Mouse (Mus musculus) liver, postnatal 0 days (tissue): ENCODE measurements around the gene Zfp446. TPM values are rescaled to one million over a fixed set of nuclear protein-coding genes. Genes with fewer than 3 reads are reported as not detected.

ENCODE experiments used
- ATAC-seq: fragments of 200-750 bp; cut with Nextera tagmentation; 2 replicates; pipeline ENCODE4 v1.8.0; 2017; ENCODE audit warnings: mild to moderate bottlenecking, moderate library complexity
- DNase-seq: peaks from one replicate; pipeline ENCODE4 v3.0.0-alpha.2; 2016
- H3K27ac ChIP-seq: fragments of 300-500 bp; sonication (generic); 2 replicates; pipeline ENCODE4 v1.5.1; 2014; ENCODE audit warnings: antibody characterized with exemption, moderate library complexity, mild to moderate bottlenecking, low read depth
- H3K27me3 ChIP-seq: fragments of 300-500 bp; sonication (generic); 2 replicates; pipeline ENCODE4 v1.6.1; 2014; ENCODE audit warnings: low read length, control low read depth, mixed read lengths; ENCODE audit not compliant: insufficient read depth
- H3K36me3 ChIP-seq: fragments of 300-500 bp; sonication (generic); replicated peaks from 2 replicates; pipeline ENCODE4 v1.6.1; 2014; ENCODE audit warnings: mild to moderate bottlenecking, control low read depth, low read length, moderate library complexity, mixed read lengths; ENCODE audit not compliant: insufficient read depth
- H3K4me1 ChIP-seq: fragments of 300-500 bp; sonication (generic); 2 replicates; pipeline ENCODE4 v1.6.1; 2014; ENCODE audit warnings: antibody characterized with exemption, mild to moderate bottlenecking, control low read depth; ENCODE audit not compliant: insufficient read depth
- H3K4me2 ChIP-seq: fragments of 300-500 bp; sonication (generic); 2 replicates; pipeline ENCODE4 v1.6.1; 2014; ENCODE audit warnings: low read depth, mild to moderate bottlenecking, low read length, moderate library complexity, mixed read lengths
- H3K4me3 ChIP-seq: fragments of 300-500 bp; sonication (generic); 2 replicates; pipeline ENCODE4 v1.5.1; 2014; ENCODE audit warnings: low read depth, low read length
- H3K9ac ChIP-seq: fragments of 300-500 bp; sonication (generic); replicated peaks from 2 replicates; pipeline ENCODE4 v1.6.1; 2014; ENCODE audit warnings: mild to moderate bottlenecking, moderate library complexity
- H3K9me3 ChIP-seq: fragments of 300-500 bp; sonication (generic); 2 replicates; pipeline ENCODE4 v1.6.1; 2016; ENCODE audit warnings: mild to moderate bottlenecking, control low read depth, low read length, mixed read lengths
- CTCF ChIP-seq: sonication (generic); IDR thresholded peaks from 2 replicates; pipeline ENCODE4 v1.5.1; 2016; ENCODE audit warnings: antibody characterized with exemption, low read depth
- EP300 ChIP-seq: IDR thresholded peaks from 2 replicates; pipeline ENCODE4 v1.6.1; 2016; ENCODE audit warnings: antibody characterized with exemption, low read depth, mild to moderate bottlenecking
- WGBS: fragments of 180-500 bp; shearing (Covaris S2); extraction: QIAGEN DNeasy Blood & Tissue Kit; methylation state at CpG from one replicate; pipeline ENCODE4 v1.1.7; 2014; ENCODE audit not compliant: insufficient replicate concordance; 5-methylcytosine and 5-hydroxymethylcytosine counted together
- polyA plus RNA-seq: library from polyadenylated mRNA; unstranded; fragments of >200 nt; fragmentation: Nextera tagmentation; extraction: Ambion mirVana; gene quantifications from 2 replicates; pipeline ENCODE4 v1.2.1, GENCODE M21; 2015

Zfp446 gene
- polyA plus RNA-seq, 1 experiment from 2014 or later, result 1.8 TPM

GRCm38 (mm10) chr7:13025511-13026112 is 48.0 kb downstream of the Zfp446 start:
- H3K9me3 ChIP-seq, result no peaks in the 10 kb centered on the region
- DNase-seq (no peak), ATAC-seq (no peak)
- peaks cover 27% of the 10 kb centered on the region for H3K4me1 ChIP-seq
- peak overlapping the region; percentile 70 for H3K4me3 ChIP-seq
- H3K27me3 ChIP-seq, result no peaks in the 10 kb centered on the region
- peak overlapping the region; percentile 86 for H3K9ac ChIP-seq
- peaks cover 45% of the 10 kb centered on the region for H3K36me3 ChIP-seq
- TF ChIP-seq EP300 (no peak), CTCF (no peak)
- H3K4me2 ChIP-seq, result peak overlapping the region; percentile 96
- H3K27ac ChIP-seq, result no peak overlapping the region
- WGBS, result 22% methylated on average over 4 of the region's 4 CpGs

- no peak for DNase-seq
- no peaks in the 10 kb centered on the region for H3K9me3 ChIP-seq
- no peak for ATAC-seq
- H3K27ac ChIP-seq, result no peak overlapping the region
- WGBS, result 92% methylated on average over 4 of the region's 4 CpGs
- no peak overlapping the region for H3K4me3 ChIP-seq
- H3K4me1 ChIP-seq, result peaks cover 27% of the 10 kb centered on the region
- TF ChIP-seq CTCF (no peak), EP300 (no peak)
- H3K36me3 ChIP-seq, result peaks cover 71% of the 10 kb centered on the region
- H3K27me3 ChIP-seq, result no peaks in the 10 kb centered on the region
- no peak overlapping the region for H3K9ac ChIP-seq
- no peak overlapping the region for H3K4me2 ChIP-seq
These were observed 51.3 kb downstream of the Zfp446 start for GRCm38 (mm10) chr7:13028986-13029385.

DNA sequence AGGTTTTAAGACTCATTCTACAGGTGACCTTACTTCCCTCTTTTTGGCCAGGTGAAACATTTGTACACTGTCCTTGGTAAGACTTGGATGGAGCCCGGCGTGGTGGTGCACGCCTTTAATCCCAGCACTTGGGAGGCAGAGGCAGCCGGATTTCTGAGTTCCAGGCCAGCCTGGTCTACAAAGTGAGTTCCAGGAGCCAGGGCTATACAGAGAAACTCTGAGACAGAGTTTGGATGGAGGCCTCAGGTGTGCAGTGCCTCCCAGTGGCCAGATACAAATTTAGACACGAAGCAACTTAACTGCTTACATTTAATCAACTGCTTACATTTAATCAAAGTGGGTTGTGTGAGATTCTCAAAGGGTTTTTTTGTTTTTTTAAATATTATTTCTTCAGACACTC is 53.4 kb downstream of the Zfp446 start:
- H3K9ac ChIP-seq, result no peak overlapping the region
- H3K4me1 ChIP-seq, result peaks cover 29% of the 10 kb centered on the region
- H3K9me3 ChIP-seq, result no peaks in the 10 kb centered on the region
- peak; percentile 57 for TF ChIP-seq CTCF
- TF ChIP-seq EP300, result no peak
- H3K4me2 ChIP-seq, result no peak overlapping the region
- ATAC-seq (no peak), DNase-seq (no peak)
- H3K27me3 ChIP-seq, result no peaks in the 10 kb centered on the region
- no peak overlapping the region for H3K27ac ChIP-seq
- 74% methylated on average over 5 of the region's 5 CpGs for WGBS
- H3K36me3 ChIP-seq, result peaks cover 82% of the 10 kb centered on the region
- H3K4me3 ChIP-seq, result no peak overlapping the region

GRCm38 (mm10) chr7:13031983-13032382 is 54.3 kb downstream of the Zfp446 start:
- no peak for DNase-seq
- Histone ChIP-seq H3K4me2 (no peak overlapping the region), H3K9me3 (no peaks in the 10 kb centered on the region), H3K27me3 (no peaks in the 10 kb centered on the region), H3K9ac (no peak overlapping the region), H3K4me1 (peaks cover 33% of the 10 kb centered on the region), H3K4me3 (no peak overlapping the region), H3K27ac (no peak overlapping the region; the same call in 1 of the 2 replicates), H3K36me3 (peaks cover 78% of the 10 kb centered on the region)
- 82% methylated on average over 2 of the region's 2 CpGs for WGBS
- ATAC-seq, result no peak
- TF ChIP-seq CTCF, result no peak
- TF ChIP-seq EP300, result no peak

DNA sequence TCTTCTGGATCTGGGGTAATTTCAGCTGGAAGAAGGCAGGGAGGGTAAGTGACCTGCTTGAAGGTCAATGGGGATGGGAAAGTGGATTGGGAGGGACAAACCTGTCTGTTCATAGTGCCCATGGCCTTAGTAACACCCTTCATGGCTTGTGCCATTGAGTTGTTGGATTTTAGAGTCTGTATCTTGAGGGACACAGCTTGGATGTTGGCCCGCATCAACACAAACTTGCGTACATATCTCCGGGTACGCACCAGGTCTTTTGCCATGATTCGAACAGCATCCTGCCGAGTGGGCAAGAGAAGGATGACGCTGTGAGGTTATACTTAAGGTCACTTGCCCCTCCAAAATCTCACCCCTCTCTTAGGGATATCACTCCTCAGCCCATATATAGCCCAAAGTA is 54.9 kb downstream of the Zfp446 start:
- no peak for ATAC-seq
- whole genome bisulfite sequencing, result 93% methylated on average over 7 of the region's 7 CpGs
- Histone ChIP-seq H3K9me3 (no peaks in the 10 kb centered on the region), H3K9ac (no peak overlapping the region), H3K4me2 (no peak overlapping the region), H3K27me3 (no peaks in the 10 kb centered on the region), H3K4me3 (no peak overlapping the region), H3K27ac (no peak overlapping the region), H3K36me3 (peaks cover 72% of the 10 kb centered on the region), H3K4me1 (peaks cover 31% of the 10 kb centered on the region)
- no peak for TF ChIP-seq EP300
- TF ChIP-seq CTCF, result no peak
- no peak for DNase-seq

DNA sequence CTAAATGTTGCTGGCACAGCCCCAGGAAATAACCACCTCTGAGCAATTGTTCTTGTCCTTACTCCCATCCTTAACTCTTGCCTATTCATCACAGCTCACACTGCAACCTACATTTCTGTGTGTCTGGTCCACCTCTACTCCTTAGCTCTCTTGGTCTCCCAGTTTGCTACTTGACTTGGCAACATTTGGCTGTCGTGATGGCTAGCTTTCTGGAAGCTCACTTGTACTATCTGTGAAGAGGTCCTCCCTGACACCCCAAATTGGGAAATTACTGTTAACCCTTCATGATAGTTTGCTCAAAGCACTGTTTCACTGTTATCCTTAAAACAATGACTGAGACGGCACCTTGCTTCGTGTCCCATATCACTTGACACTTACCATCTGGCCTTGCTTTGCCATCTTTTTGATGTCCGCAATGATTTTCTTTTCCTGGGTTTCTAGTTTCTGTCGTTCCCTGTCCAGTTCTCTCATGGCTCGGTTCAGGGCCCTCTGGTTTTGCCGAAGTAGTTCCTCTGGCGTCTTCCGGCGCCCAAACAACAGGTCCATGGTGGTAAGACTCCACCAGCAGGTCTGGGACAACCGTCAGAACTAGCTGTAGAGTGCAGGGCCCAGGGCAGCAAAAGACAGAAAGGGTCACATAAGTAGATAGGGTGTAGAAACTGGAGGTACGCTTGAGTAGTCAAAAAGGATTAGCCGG is 56.0 kb downstream of the Zfp446 start:
- ATAC-seq, result no peak
- 42% methylated on average over 13 of the region's 13 CpGs for WGBS
- no peaks in the 10 kb centered on the region for H3K9me3 ChIP-seq
- H3K4me1 ChIP-seq, result peaks cover 34% of the 10 kb centered on the region
- H3K27ac ChIP-seq, result peak overlapping the region; percentile 96
- peak overlapping the region; percentile 93 for H3K9ac ChIP-seq
- TF ChIP-seq EP300, result no peak
- no peak for TF ChIP-seq CTCF
- peaks cover 61% of the 10 kb centered on the region for H3K36me3 ChIP-seq
- H3K4me2 ChIP-seq, result peak overlapping the region; percentile 95
- DNase-seq, result no peak
- H3K4me3 ChIP-seq, result peak overlapping the region; percentile 83
- H3K27me3 ChIP-seq, result no peaks in the 10 kb centered on the region
